Mouse (Mus musculus) intestine, postnatal 0 days (tissue): ENCODE data around the gene Scube3. TPM values are rescaled to one million over a fixed set of nuclear protein-coding genes. Genes with fewer than 3 reads are reported as not detected.

Source experiments
- ATAC-seq: fragments of 200-750 bp; cut with Nextera tagmentation; 2 replicates; pipeline ENCODE4 v1.8.0; 2017; ENCODE audit warnings: mild to moderate bottlenecking, moderate TSS enrichment, moderate library complexity
- H3K27ac ChIP-seq: fragments of 300-500 bp; sonication (generic); 2 replicates; pipeline ENCODE4 v1.5.1; 2014; ENCODE audit warnings: mild to moderate bottlenecking, low read depth, low read length, moderate library complexity
- H3K27me3 ChIP-seq: fragments of 300-500 bp; sonication (generic); replicated peaks from 2 replicates; pipeline ENCODE4 v1.6.1; 2014; ENCODE audit warnings: low read length, mixed read lengths; ENCODE audit not compliant: control insufficient read depth, insufficient read depth
- H3K36me3 ChIP-seq: fragments of 300-500 bp; sonication (generic); 2 replicates; pipeline ENCODE4 v1.6.1; 2014; ENCODE audit warnings: mild to moderate bottlenecking, moderate library complexity; ENCODE audit not compliant: control insufficient read depth, insufficient read depth
- H3K4me1 ChIP-seq: fragments of 300-500 bp; sonication (generic); replicated peaks from 2 replicates; pipeline ENCODE4 v1.6.1; 2014; ENCODE audit warnings: antibody characterized with exemption, low read length, mixed read lengths; ENCODE audit not compliant: control insufficient read depth, insufficient read depth
- H3K4me2 ChIP-seq: fragments of 300-500 bp; sonication (generic); replicated peaks from 2 replicates; pipeline ENCODE4 v1.6.1; 2014; ENCODE audit warnings: low read depth, mild to moderate bottlenecking, moderate library complexity
- H3K4me3 ChIP-seq: fragments of 300-500 bp; sonication (generic); 2 replicates; pipeline ENCODE4 v1.5.1; 2014; ENCODE audit warnings: low read depth, low read length
- H3K9ac ChIP-seq: fragments of 300-500 bp; sonication (generic); 2 replicates; pipeline ENCODE4 v1.6.1; 2014; ENCODE audit warnings: mild to moderate bottlenecking, low read depth, low read length
- H3K9me3 ChIP-seq: fragments of 300-500 bp; sonication (generic); 2 replicates; pipeline ENCODE4 v1.6.1; 2016; ENCODE audit warnings: mixed run types; ENCODE audit not compliant: control insufficient read depth
- CTCF ChIP-seq: sonication (generic); IDR thresholded peaks from 2 replicates; pipeline ENCODE4 v1.5.1; 2016; ENCODE audit warnings: low read depth, mild to moderate bottlenecking, control low read depth, antibody characterized with exemption, moderate library complexity
- WGBS: fragments of 180-500 bp; shearing (Covaris S2); extraction: QIAGEN DNeasy Blood & Tissue Kit; methylation state at CpG from one replicate; pipeline ENCODE4 v1.1.7; 2014; 5-methylcytosine and 5-hydroxymethylcytosine counted together
- polyA plus RNA-seq: library from polyadenylated mRNA; unstranded; fragments of >200 nt; fragmentation: Nextera tagmentation; extraction: Ambion mirVana; gene quantifications from 2 replicates; pipeline ENCODE4 v1.2.1, GENCODE M21; 2015

The Scube3 gene
- polyA plus RNA-seq, 1 experiment from 2014 or later = 0.57 TPM

DNA sequence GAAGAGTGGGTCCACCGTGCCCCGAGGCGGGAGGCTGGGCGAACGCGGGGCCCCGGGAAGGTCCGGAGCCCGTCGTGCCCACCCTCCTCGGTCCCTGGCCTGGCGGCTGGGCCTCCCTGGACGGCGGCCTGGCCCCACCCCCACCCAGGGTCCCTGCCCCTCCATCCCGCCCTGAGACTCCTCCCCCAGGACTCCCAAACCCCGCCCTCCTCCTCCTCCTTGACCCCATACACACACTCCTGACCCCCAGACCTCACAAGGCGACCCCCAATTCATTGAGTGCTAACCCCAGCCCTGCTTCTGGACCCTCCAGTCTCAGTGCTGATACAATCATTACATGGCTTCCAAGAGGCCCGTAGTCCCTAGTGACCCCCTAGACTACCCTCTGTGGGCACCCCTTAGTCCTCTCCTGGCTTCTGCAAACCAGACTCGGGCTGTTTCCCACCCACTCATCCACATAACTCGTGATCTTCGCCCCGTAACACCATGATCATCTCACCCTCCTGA is 35.7 kb downstream of the Scube3 start:
- Histone ChIP-seq H3K4me1 (0 out of 2 replicates have a peak, but pooled peaks cover 3% of the 10 kb centered on the region), H3K9ac (peak overlapping the region; percentile 91), H3K9me3 (no peaks in the 10 kb centered on the region), H3K4me2 (peak overlapping the region; percentile 82), H3K27ac (peak overlapping the region; percentile 90), H3K4me3 (peak overlapping the region; percentile 85), H3K36me3 (no peaks in the 10 kb centered on the region; the same call in 1 of the 2 replicates), H3K27me3 (no peaks in the 10 kb centered on the region)
- peak; percentile 36 for ATAC-seq
- WGBS = 14% methylated on average over 10 of the region's 22 CpGs
- TF ChIP-seq CTCF = no peak

DNA sequence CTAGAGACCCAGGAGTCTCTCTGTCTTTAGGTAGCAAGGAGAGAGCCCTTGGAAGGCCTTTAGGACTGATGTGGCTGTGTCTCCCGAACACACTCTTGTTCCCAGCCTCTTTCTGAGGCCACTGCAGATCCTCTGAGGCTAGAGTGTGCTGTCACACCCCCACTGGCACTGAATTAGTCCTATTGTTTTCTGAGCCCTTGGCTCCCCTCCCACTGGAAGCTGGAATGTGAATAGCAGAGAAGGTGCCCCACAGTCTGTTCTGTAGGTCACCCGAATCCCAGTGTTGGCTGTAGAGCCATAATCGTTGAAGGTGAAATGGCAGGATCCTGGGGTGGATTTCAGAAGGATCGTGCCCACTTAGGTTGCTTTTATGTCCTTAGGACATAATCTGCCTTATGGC is 38.4 kb downstream of the Scube3 start:
- Histone ChIP-seq H3K4me2 (no peak overlapping the region), H3K4me1 (0 out of 2 replicates have a peak, but pooled peaks cover 3% of the 10 kb centered on the region), H3K36me3 (no peaks in the 10 kb centered on the region; the same call in 1 of the 2 replicates), H3K27me3 (no peaks in the 10 kb centered on the region), H3K27ac (no peak overlapping the region), H3K9ac (no peak overlapping the region), H3K9me3 (no peaks in the 10 kb centered on the region), H3K4me3 (no peak overlapping the region)
- no peak for TF ChIP-seq CTCF
- no peak for ATAC-seq
- WGBS = 49% methylated on average over 4 of the region's 4 CpGs

DNA sequence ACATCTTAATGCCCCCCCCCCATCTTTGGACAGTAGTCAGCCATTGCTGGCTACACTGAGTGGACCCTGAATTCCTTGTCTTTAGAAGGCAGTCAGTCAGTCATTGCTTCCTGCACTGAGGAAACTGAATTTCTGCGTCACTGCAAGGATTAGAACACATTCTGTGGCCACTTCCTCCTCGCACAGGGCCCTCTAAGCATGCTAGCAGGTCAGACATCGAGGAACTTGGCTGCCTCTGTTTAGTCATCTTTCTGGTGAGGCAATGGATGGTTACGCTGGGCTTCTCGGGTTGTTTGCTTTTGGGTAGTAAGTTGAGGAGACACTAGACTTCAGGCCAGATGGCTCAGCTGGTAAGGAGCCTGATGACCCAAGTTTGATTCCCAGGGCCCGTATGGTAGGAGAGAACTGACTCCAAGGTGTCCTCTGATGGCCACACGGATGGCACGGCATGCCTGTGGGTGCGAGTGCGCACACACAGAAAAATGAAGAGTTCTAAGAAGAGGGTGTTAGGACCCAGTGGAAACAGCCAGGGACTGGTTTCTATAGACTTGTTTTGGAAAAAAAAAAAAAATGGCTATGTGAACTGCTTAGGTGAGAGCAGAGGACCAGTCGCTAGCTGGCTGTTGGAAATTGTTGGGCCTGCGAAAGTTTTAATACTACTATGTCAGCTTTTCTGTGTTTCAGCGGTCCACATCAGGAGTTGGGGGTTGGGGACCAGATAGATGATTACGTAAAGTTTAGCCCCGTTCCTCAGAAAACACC is 39.0 kb downstream of the Scube3 start:
- 76% methylated on average over 15 of the region's 15 CpGs for WGBS
- Histone ChIP-seq H3K4me3 (no peak overlapping the region), H3K9ac (no peak overlapping the region), H3K27ac (no peak overlapping the region), H3K4me2 (no peak overlapping the region), H3K4me1 (0 out of 2 replicates have a peak, but pooled peaks cover 3% of the 10 kb centered on the region), H3K36me3 (no peaks in the 10 kb centered on the region; the same call in 1 of the 2 replicates), H3K9me3 (no peaks in the 10 kb centered on the region), H3K27me3 (no peaks in the 10 kb centered on the region)
- no peak for TF ChIP-seq CTCF
- ATAC-seq = no peak

DNA sequence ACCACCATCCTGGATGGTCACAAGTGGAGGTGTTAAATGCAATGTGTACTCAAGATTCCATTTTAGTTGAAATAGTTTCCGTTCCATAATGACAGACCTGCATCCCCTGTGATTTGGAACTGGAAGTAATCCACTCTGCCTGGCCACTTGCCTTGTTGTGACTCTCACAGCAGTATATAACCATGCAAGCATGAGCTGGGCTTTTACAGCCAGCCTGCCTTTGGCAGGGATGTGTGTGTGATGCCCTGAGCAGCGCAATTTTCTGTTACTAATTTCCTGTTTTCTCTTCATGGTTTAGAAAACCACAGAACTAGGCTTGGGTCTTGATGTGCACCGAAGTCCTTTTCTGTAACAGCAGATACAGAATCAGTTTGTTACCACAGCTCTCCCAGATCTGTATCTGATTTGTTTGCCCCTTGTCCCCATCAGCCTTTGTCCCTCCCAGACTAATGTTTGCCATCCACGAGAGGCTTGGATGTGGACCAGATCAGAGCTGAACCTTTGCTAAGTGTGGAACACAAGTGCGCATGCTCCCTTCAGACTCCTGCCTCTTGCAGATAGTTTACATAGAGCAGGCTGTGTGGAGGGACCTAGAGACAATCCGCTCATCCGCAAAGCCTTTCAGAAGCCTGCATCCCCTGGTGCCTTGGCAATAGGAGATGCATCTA is 43.2 kb downstream of the Scube3 start:
- 74% methylated on average over 7 of the region's 7 CpGs for WGBS
- no peak for TF ChIP-seq CTCF
- no peaks in the 10 kb centered on the region for H3K27me3 ChIP-seq
- no peak overlapping the region for H3K4me2 ChIP-seq
- H3K36me3 ChIP-seq = peaks cover 6% of the 10 kb centered on the region
- no peak overlapping the region for H3K4me3 ChIP-seq
- H3K9me3 ChIP-seq = no peaks in the 10 kb centered on the region
- no peak overlapping the region for H3K9ac ChIP-seq
- no peak for ATAC-seq
- H3K27ac ChIP-seq = no peak overlapping the region
- no peaks in the 10 kb centered on the region for H3K4me1 ChIP-seq

DNA sequence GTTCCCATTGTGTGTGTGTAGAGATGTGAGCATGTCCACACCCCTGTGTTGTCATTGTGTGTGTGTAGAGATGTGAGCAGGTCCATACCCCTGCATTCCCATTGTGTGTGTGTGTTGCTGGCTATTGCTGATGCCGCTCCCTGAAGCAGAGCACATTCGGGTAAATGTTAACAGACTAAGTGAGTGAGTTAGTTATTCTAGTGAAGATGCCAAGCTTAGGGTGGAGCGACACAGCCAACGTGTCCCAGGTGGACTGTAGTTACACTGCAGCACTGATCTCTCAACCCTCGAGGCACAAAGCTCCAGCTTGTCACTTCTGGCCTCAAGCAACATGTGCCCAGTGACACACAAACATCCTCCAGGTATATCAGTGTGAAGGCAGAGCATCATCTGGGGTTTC is 46.4 kb downstream of the Scube3 start:
- H3K27ac ChIP-seq = no peak overlapping the region
- no peaks in the 10 kb centered on the region for H3K4me1 ChIP-seq
- no peak for ATAC-seq
- H3K4me3 ChIP-seq = no peak overlapping the region
- no peak for TF ChIP-seq CTCF
- no peak overlapping the region for H3K9ac ChIP-seq
- H3K27me3 ChIP-seq = no peaks in the 10 kb centered on the region
- peaks cover 22% of the 10 kb centered on the region for H3K36me3 ChIP-seq
- no peak overlapping the region for H3K4me2 ChIP-seq
- 85% methylated on average over 5 of the region's 5 CpGs for WGBS
- H3K9me3 ChIP-seq = no peaks in the 10 kb centered on the region

DNA sequence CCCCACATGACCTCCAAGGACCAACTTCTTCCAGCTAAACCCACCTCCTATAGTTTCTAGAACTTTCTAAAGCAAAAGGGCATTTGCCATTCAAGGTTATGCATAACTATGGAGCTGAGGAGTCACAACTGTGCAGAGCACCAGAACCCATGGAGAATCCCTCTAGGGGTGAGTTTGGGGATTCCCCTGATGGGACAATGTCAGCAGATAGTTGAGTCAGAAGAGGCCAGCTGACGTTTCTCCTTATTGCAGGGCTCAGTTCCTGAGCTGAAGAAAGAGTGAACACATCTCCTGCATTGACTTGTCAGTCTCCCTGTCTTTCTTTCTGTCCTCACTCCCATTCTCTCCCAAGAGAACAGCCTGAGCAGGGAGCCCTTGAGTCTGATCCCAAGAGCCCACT is 50.8 kb downstream of the Scube3 start:
- no peaks in the 10 kb centered on the region for H3K9me3 ChIP-seq
- peaks cover 50% of the 10 kb centered on the region for H3K36me3 ChIP-seq
- no peak overlapping the region for H3K4me2 ChIP-seq
- H3K27ac ChIP-seq = no peak overlapping the region
- ATAC-seq = no peak
- H3K27me3 ChIP-seq = no peaks in the 10 kb centered on the region
- no peaks in the 10 kb centered on the region for H3K4me1 ChIP-seq
- TF ChIP-seq CTCF = no peak
- 64% methylated on average over 1 of the region's 1 CpGs for WGBS
- no peak overlapping the region for H3K9ac ChIP-seq
- no peak overlapping the region for H3K4me3 ChIP-seq
